Mouse (Mus musculus) megakaryocyte, embryonic 14.5 days (primary cell): ENCODE measurements around the gene Rimbp3.

Experiments used
- FLI1 ChIP-seq: IDR thresholded peaks from 2 replicates; pipeline ENCODE4 v1.6.1; 2012; ENCODE audit warnings: low read length, inconsistent platforms, mixed read lengths
- GATA1 ChIP-seq: IDR thresholded peaks from 3 replicates; pipeline ENCODE4 v1.6.1; 2012; ENCODE audit warnings: mixed read lengths, low read length, inconsistent platforms, borderline replicate concordance

DNA sequence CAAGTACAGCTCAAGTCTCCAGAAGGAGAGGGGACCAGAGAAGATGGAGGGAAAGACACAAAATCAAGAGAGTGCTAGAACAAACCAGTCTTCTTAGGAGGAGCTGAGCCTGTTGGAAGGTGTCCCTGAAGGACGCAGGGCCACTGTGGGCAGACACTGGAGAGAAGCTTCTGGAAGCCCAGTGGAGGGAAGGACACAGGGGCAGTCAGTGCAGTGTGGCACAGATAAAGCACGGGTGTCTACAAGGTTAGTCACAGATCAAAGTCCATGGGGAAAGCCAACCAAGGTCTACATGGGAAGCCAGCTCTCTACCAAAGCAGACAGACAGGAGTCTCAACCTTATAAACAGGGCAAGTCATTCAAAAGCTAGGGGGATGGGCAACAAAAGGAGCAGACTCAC lies 32.6 kb upstream of the Rimbp3 start:
- TF ChIP-seq GATA1 (no peak), FLI1 (no peak)
